Mouse (Mus musculus) liver, embryonic 14.5 days (tissue): ENCODE measurements around the gene Ccdc83. TPM values are rescaled to one million over a fixed set of nuclear protein-coding genes. Genes with fewer than 3 reads are reported as not detected.

Source experiments
- ATAC-seq: fragments of 200-750 bp; cut with Nextera tagmentation; 2 replicates; pipeline ENCODE4 v1.8.0; 2017; ENCODE audit warnings: moderate number of reproducible peaks, mild to moderate bottlenecking, moderate library complexity; ENCODE audit not compliant: insufficient read depth
- DNase-seq, 3 experiments: peaks; one replicate each; pipeline ENCODE4 v3.0.0-alpha.2; 2012 to 2013; ENCODE audit warnings: low read depth in 3 of 3, low spot score in 3 of 3
- H3K27ac ChIP-seq: fragments of 300-500 bp; sonication (generic); 2 replicates; pipeline ENCODE4 v1.5.1; 2014; ENCODE audit warnings: moderate library complexity, mild to moderate bottlenecking, control low read depth, inconsistent platforms
- H3K27me3 ChIP-seq: fragments of 300-500 bp; sonication (generic); 2 replicates; pipeline ENCODE4 v1.6.1; 2014; ENCODE audit warnings: mild to moderate bottlenecking, low read length, moderate library complexity; ENCODE audit not compliant: control insufficient read depth, insufficient read depth
- H3K36me3 ChIP-seq: fragments of 300-500 bp; sonication (generic); replicated peaks from 2 replicates; pipeline ENCODE4 v1.6.1; 2014; ENCODE audit warnings: low read depth; ENCODE audit not compliant: control insufficient read depth, insufficient read depth
- H3K4me1 ChIP-seq, 2 experiments: fragments of 200-500 bp in 1 of 2; fragments of 300-500 bp in 1 of 2; sonication (generic) in 1 of 2; replicated peaks; 2 replicates each; pipeline ENCODE4 v1.6.1; 2012 to 2014; ENCODE audit warnings: antibody characterized with exemption in 1 of 2, inconsistent platforms in 1 of 2, low read length in 1 of 2; ENCODE audit not compliant: control insufficient read depth in 2 of 2, insufficient read depth in 2 of 2
- H3K4me2 ChIP-seq: fragments of 300-500 bp; sonication (generic); 2 replicates; pipeline ENCODE4 v1.6.1; 2014; ENCODE audit warnings: low read depth, mild to moderate bottlenecking, control low read depth, moderate library complexity
- H3K4me3 ChIP-seq, 2 experiments: fragments of 200-500 bp in 1 of 2; fragments of 300-500 bp in 1 of 2; sonication (generic) in 1 of 2; 2 replicates each; pipeline ENCODE4 v1.5.1; 2012 to 2014; ENCODE audit warnings: low read depth in 2 of 2, low read length in 2 of 2, mild to moderate bottlenecking in 2 of 2, control low read depth in 1 of 2, inconsistent platforms in 1 of 2, moderate library complexity in 1 of 2; ENCODE audit not compliant: insufficient read depth in 1 of 2
- H3K9ac ChIP-seq: fragments of 300-500 bp; sonication (generic); replicated peaks from 2 replicates; pipeline ENCODE4 v1.6.1; 2014; ENCODE audit warnings: mild to moderate bottlenecking, control low read depth, moderate library complexity
- H3K9me3 ChIP-seq: fragments of 300-500 bp; sonication (generic); 2 replicates; pipeline ENCODE4 v1.6.1; 2016; ENCODE audit warnings: low read length, mixed read lengths; ENCODE audit not compliant: control insufficient read depth
- CTCF ChIP-seq: IDR thresholded peaks from 2 replicates; pipeline ENCODE4 v1.5.1; 2016; ENCODE audit warnings: antibody characterized with exemption, low read depth, control low read depth
- EP300 ChIP-seq: IDR thresholded peaks from 2 replicates; pipeline ENCODE4 v1.6.1; 2016; ENCODE audit warnings: antibody characterized with exemption, low read depth
- WGBS: fragments of 180-500 bp; shearing (Covaris S2); extraction: QIAGEN DNeasy Blood & Tissue Kit; methylation state at CpG from one replicate; pipeline ENCODE4 v1.1.7; 2014; ENCODE audit not compliant: insufficient replicate concordance; 5-methylcytosine and 5-hydroxymethylcytosine counted together
- polyA plus RNA-seq, 2 experiments: library from polyadenylated mRNA; depleted of rRNA in 1 of 2; stranded (reverse) in 1 of 2; unstranded in 1 of 2; fragments of >200 nt; fragmentation: Nextera tagmentation in 1 of 2; extraction: Ambion mirVana in 1 of 2; gene quantifications; 2 replicates each; pipeline versions ENCODE4 v1.2.1 to v1.2.3; 2012 to 2014

Ccdc83 gene
- polyA plus RNA-seq, 2 experiments = not detected

GRCm38 (mm10) chr7:90221487-90221886, 44.1 kb downstream of the Ccdc83 start:
- H3K4me1 ChIP-seq = no peaks in the 10 kb centered on the region
- H3K36me3 ChIP-seq = no peaks in the 10 kb centered on the region
- no peaks in the 10 kb centered on the region for H3K27me3 ChIP-seq
- no peak for TF ChIP-seq EP300
- TF ChIP-seq CTCF = no peak
- H3K4me3 ChIP-seq = no peak overlapping the region
- WGBS = 34% methylated on average over 2 of the region's 2 CpGs
- no peak overlapping the region for H3K4me2 ChIP-seq
- DNase-seq (no peak), ATAC-seq (no peak)
- no peak overlapping the region for H3K27ac ChIP-seq
- no peak overlapping the region for H3K9ac ChIP-seq
- H3K9me3 ChIP-seq = no peaks in the 10 kb centered on the region

- Histone ChIP-seq H3K9me3 (no peaks in the 10 kb centered on the region), H3K27me3 (no peaks in the 10 kb centered on the region), H3K4me3 (no peak overlapping the region), H3K4me2 (no peak overlapping the region), H3K36me3 (no peaks in the 10 kb centered on the region), H3K4me1 (no peaks in the 10 kb centered on the region), H3K27ac (no peak overlapping the region), H3K9ac (no peak overlapping the region)
- WGBS = 54% methylated on average over 5 of the region's 5 CpGs
- ATAC-seq (no peak), DNase-seq (no peak)
- TF ChIP-seq CTCF = no peak
- no peak for TF ChIP-seq EP300
Measured at GRCm38 (mm10) chr7:90218122-90218521, 47.5 kb downstream of the Ccdc83 start.

GRCm38 (mm10) chr7:90216511-90216910, 49.1 kb downstream of the Ccdc83 start:
- H3K27ac ChIP-seq = no peak overlapping the region
- WGBS = 72% methylated on average over 8 of the region's 8 CpGs
- no peak overlapping the region for H3K4me3 ChIP-seq
- H3K4me2 ChIP-seq = no peak overlapping the region
- DNase-seq (no peak), ATAC-seq (no peak)
- no peaks in the 10 kb centered on the region for H3K36me3 ChIP-seq
- H3K9ac ChIP-seq = no peak overlapping the region
- TF ChIP-seq EP300 (no peak), CTCF (no peak)
- no peaks in the 10 kb centered on the region for H3K9me3 ChIP-seq
- H3K27me3 ChIP-seq = no peaks in the 10 kb centered on the region
- no peaks in the 10 kb centered on the region for H3K4me1 ChIP-seq

GRCm38 (mm10) chr7:90210947-90211346, 54.6 kb downstream of the Ccdc83 start:
- Histone ChIP-seq H3K4me2 (no peak overlapping the region), H3K4me3 (no peak overlapping the region), H3K36me3 (peaks cover 30% of the 10 kb centered on the region), H3K27ac (no peak overlapping the region), H3K4me1 (no peaks in the 10 kb centered on the region; a peak in 2 of 4 replicates), H3K9ac (no peak overlapping the region), H3K27me3 (no peaks in the 10 kb centered on the region), H3K9me3 (no peaks in the 10 kb centered on the region)
- ATAC-seq (peak; percentile 52; the same call in 1 of the 2 replicates), DNase-seq (no peak)
- no peak for TF ChIP-seq EP300
- no peak for TF ChIP-seq CTCF

- no peak for DNase-seq
- H3K4me3 ChIP-seq = no peak overlapping the region
- TF ChIP-seq CTCF (no peak), EP300 (no peak)
- no peaks in the 10 kb centered on the region for H3K9me3 ChIP-seq
- H3K36me3 ChIP-seq = peaks cover 35% of the 10 kb centered on the region
- H3K4me1 ChIP-seq = no peaks in the 10 kb centered on the region; a peak in 2 of 4 replicates
- no peaks in the 10 kb centered on the region for H3K27me3 ChIP-seq
- WGBS = 92% methylated on average over 2 of the region's 2 CpGs
- H3K4me2 ChIP-seq = no peak overlapping the region
- H3K27ac ChIP-seq = no peak overlapping the region
- peak; percentile 36; the same call in 1 of the 2 replicates for ATAC-seq
- no peak overlapping the region for H3K9ac ChIP-seq
Measured at GRCm38 (mm10) chr7:90210116-90210515, 55.5 kb downstream of the Ccdc83 start.
